Mouse (Mus musculus) embryonic facial prominence, embryonic 10.5 days (tissue): ENCODE results near the gene Ppp1r15b. TPM values are rescaled to one million over a fixed set of nuclear protein-coding genes. Genes with fewer than 3 reads are reported as not detected.

Source experiments
- DNase-seq: peaks from one replicate; pipeline ENCODE4 v3.0.0-alpha.2; 2017; ENCODE audit warnings: low spot score
- H3K27ac ChIP-seq: fragments of 300-500 bp; sonication (generic); replicated peaks from 2 replicates; pipeline ENCODE4 v1.5.1; 2016; ENCODE audit warnings: mild to moderate bottlenecking
- H3K27me3 ChIP-seq: fragments of 300-500 bp; sonication (generic); replicated peaks from 2 replicates; pipeline ENCODE4 v1.6.1; 2016; ENCODE audit warnings: low read depth, mild to moderate bottlenecking; ENCODE audit not compliant: poor library complexity, severe bottlenecking
- H3K36me3 ChIP-seq: fragments of 300-500 bp; sonication (generic); replicated peaks from 2 replicates; pipeline ENCODE4 v1.6.1; 2016; ENCODE audit warnings: mild to moderate bottlenecking, moderate library complexity
- H3K4me1 ChIP-seq: fragments of 300-500 bp; sonication (generic); 2 replicates; pipeline ENCODE4 v1.6.1; 2016
- H3K4me3 ChIP-seq: fragments of 300-500 bp; sonication (generic); 2 replicates; pipeline ENCODE4 v1.5.1; 2016; ENCODE audit warnings: mild to moderate bottlenecking, moderate library complexity
- H3K9me3 ChIP-seq: fragments of 300-500 bp; sonication (generic); 2 replicates; pipeline ENCODE4 v1.6.1; 2016; ENCODE audit warnings: mild to moderate bottlenecking
- WGBS: fragments of 180-500 bp; shearing (Covaris S2); methylation state at CpG from one replicate; pipeline ENCODE4 v1.1.7; 2016; 5-methylcytosine and 5-hydroxymethylcytosine counted together
- polyA plus RNA-seq: library from polyadenylated mRNA; unstranded; fragments of >200 nt; fragmentation: Nextera tagmentation; extraction: Ambion mirVana; gene quantifications from 2 replicates; pipeline ENCODE4 v1.2.1, GENCODE M21; 2016

Ppp1r15b gene
- polyA plus RNA-seq, 1 experiment from 2014 or later = 49.4 TPM

DNA sequence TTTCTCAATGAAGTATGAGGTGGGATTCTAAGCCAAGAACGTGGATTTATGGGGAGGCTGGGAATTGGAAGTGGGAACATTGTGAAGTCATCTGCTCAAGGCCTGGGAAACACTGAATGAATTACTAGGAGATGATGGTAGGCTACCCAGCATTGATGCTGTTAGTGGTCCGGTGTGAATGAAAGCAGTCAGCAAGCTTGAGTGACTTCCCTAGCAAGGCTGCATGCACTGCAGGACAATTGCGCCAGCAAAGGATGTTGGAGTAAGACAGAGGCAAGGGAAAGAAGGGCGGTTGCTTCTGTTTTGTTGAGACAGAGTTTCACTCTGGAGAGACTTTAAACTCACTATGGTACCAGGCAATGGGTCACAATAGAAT lies 4.6 kb upstream of the Ppp1r15b start:
- H3K9me3 ChIP-seq = no peaks in the 10 kb centered on the region
- no peak overlapping the region for H3K4me3 ChIP-seq
- H3K27ac ChIP-seq = no peak overlapping the region
- H3K4me1 ChIP-seq = peaks cover 21% of the 10 kb centered on the region
- no peaks in the 10 kb centered on the region for H3K27me3 ChIP-seq
- WGBS = 72% methylated on average over 4 of the region's 4 CpGs
- DNase-seq = no peak
- no peaks in the 10 kb centered on the region for H3K36me3 ChIP-seq

DNA sequence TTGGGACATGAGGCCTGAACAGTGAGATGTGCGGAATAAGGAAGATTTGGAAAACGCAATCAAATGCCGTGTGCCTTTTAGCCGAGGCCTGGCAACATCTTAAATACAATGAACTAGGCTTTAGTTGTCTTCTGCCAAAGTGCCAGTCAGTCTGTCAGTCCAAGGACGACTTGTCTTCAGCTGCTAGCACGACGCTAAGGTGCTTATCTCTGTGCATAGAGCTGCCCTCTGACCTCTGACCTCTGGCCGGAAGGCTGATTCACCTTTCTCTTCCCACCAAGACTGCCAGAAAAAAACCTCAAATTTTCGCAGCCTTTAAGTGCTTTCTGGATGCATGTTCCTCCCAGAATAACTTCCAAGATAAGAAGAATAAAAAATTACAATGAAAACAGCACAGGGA lies 3.6 kb upstream of the Ppp1r15b start:
- WGBS = 53% methylated on average over 9 of the region's 9 CpGs

DNA sequence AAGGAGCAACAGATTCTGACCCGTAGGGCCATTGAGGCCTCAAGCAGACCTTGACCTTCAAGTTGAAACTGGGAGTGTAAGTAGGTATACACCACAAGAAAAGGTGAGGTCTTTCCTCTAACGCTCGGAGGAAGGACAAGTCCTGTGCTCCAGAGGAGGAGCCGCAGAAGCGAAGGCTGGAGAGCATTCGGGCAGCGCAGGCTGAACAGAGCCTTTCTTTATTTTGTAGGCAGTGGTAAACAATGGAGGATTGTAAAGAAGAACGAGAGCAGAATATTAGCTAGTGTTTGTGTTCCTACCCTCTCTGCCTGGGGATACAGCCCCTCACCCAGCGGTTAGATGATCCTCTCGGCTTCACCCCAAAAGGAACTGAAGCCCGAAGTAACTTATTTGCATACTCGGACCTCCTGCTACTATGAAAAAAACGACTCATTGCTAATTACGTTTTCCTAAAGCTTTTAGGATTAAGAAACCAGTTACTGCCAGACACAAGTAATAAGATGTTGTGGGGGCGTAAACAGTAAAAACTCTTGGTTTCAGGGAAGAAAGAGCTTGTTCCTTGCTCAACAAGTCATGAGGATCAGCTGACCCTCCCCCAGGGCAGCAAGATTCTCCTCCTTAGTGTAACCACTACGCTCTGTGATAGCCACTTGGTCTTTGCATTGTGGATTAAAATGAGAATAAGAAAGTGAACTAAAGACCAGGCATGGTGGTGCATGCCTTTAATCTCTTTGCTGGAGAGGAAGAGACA lies 1.3 kb upstream of the Ppp1r15b start:
- H3K27me3 ChIP-seq = no peaks in the 10 kb centered on the region
- H3K4me3 ChIP-seq = peak overlapping the region; percentile 16; the same call in 1 of the 2 replicates
- H3K9me3 ChIP-seq = no peaks in the 10 kb centered on the region
- H3K4me1 ChIP-seq = peaks cover 42% of the 10 kb centered on the region
- H3K27ac ChIP-seq = peak overlapping the region; percentile 97
- DNase-seq = peak; percentile 32
- H3K36me3 ChIP-seq = peaks cover 22% of the 10 kb centered on the region
- 14% methylated on average over 16 of the region's 16 CpGs for WGBS

More for the DNA sequence above, 3.6 kb upstream of the Ppp1r15b start:
- Histone ChIP-seq H3K4me3 (no peak overlapping the region), H3K27me3 (no peaks in the 10 kb centered on the region), H3K4me1 (peaks cover 21% of the 10 kb centered on the region), H3K27ac (no peak overlapping the region), H3K36me3 (no peaks in the 10 kb centered on the region), H3K9me3 (no peaks in the 10 kb centered on the region)
- DNase-seq = no peak

DNA sequence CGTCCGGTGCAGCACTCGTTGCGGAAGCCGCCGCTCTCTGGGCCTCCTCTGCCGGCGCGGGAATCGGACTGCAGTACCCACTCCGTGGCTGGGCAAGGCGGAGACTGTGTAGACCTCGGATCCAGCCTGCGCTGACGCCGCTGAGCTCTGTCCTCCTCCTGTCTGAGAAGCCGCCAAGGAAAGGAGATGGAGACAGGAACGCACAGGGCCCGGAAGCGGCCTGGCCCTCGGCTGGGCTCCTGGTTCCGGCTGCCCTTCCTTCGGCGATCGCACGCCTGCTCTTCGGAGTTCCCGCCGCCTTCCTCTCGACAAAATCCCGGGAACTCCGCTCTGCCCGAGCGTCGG lies 590 bp downstream of the Ppp1r15b start:
- Histone ChIP-seq H3K36me3 (peaks cover 40% of the 10 kb centered on the region), H3K4me1 (peaks cover 57% of the 10 kb centered on the region), H3K4me3 (peak overlapping the region; percentile 78), H3K9me3 (no peaks in the 10 kb centered on the region), H3K27ac (peak overlapping the region; percentile 97), H3K27me3 (no peaks in the 10 kb centered on the region)
- WGBS = under 1% methylated on average over 35 of the region's 35 CpGs
- no peak for DNase-seq

DNA sequence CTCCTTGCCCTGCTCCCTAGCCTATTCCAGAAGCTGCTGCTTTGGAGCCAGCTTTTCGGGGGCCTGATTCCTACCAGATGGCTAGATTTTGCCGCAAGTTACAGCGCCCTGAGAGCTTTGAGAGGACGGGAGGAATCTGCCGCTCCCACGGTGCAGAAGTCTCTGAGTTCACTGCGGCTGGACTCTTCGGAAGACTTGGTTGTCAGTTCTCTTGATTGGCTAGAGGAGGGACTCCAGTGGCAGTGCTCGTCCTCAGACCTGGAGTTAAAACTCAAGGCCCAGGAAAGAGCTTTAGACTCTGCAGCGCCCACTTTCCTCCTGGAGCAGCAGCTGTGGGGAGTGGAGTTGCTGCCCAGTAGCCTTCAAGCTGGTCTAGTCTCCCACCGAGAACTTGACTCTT lies 993 bp downstream of the Ppp1r15b start:
- no peak for DNase-seq
- Histone ChIP-seq H3K27ac (peak overlapping the region; percentile 97), H3K36me3 (peaks cover 44% of the 10 kb centered on the region), H3K9me3 (no peaks in the 10 kb centered on the region), H3K27me3 (no peaks in the 10 kb centered on the region), H3K4me1 (peaks cover 57% of the 10 kb centered on the region), H3K4me3 (peak overlapping the region; percentile 78)
- under 1% methylated on average over 11 of the region's 11 CpGs for WGBS

DNA sequence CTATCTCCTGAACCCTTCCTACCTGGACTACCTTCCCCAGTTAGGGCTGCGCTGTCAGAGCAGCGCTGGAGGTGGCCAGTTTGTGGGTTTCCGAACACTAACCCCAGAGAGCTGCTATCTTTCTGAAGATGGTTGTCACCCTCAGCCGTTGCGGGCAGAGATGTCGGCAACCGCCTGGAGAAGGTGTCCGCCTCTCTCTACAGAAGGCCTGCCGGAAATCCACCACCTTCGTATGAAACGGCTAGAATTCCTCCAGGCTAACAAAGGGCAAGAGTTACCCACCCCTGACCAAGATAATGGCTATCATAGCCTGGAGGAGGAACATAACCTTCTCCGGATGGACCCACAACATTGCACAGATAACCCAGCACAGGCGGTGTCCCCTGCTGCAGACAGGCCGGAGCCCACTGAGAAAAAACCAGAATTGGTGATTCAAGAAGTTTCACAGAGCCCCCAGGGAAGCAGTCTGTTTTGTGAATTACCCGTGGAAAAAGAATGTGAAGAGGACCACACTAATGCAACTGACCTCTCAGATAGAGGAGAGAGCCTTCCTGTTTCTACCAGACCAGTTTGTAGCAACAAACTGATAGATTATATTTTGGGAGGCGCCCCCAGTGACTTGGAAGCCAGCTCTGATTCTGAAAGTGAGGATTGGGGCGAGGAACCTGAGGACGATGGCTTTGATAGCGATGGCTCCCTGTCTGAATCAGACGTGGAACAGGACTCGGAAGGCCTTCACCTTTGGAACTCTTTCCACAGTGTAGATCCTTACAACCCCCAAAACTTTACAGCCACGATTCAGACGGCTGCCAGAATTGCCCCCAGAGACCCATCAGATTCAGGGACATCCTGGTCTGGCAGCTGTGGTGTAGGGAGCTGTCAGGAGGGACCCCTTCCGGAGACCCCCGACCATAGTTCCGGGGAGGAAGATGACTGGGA lies 1.7 kb downstream of the Ppp1r15b start:
- WGBS = 18% methylated on average over 26 of the region's 26 CpGs
- Histone ChIP-seq H3K36me3 (peaks cover 52% of the 10 kb centered on the region), H3K4me1 (peaks cover 54% of the 10 kb centered on the region), H3K27ac (peak overlapping the region; percentile 97), H3K4me3 (peak overlapping the region; percentile 78), H3K27me3 (no peaks in the 10 kb centered on the region), H3K9me3 (no peaks in the 10 kb centered on the region)
- no peak for DNase-seq

DNA sequence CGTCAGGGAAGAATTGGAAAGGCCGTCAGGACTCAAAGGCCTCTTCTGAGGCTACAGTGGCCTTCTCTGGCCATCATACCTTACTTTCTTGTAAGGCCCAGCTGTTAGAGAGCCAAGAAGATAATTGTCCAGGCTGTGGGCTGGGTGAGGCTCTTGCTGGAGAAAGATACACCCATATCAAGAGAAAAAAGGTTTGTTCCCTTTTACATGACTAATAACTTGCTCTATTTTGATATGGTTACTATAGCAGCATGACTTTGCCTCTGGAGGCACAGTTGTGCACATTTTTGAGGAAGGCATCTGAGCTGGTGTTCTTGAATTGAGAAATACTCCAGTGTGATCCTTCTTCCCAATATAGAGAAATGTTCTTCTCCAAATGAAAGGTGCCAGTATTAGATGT lies 2.5 kb downstream of the Ppp1r15b start:
- peaks cover 54% of the 10 kb centered on the region for H3K4me1 ChIP-seq
- no peaks in the 10 kb centered on the region for H3K9me3 ChIP-seq

DNA sequence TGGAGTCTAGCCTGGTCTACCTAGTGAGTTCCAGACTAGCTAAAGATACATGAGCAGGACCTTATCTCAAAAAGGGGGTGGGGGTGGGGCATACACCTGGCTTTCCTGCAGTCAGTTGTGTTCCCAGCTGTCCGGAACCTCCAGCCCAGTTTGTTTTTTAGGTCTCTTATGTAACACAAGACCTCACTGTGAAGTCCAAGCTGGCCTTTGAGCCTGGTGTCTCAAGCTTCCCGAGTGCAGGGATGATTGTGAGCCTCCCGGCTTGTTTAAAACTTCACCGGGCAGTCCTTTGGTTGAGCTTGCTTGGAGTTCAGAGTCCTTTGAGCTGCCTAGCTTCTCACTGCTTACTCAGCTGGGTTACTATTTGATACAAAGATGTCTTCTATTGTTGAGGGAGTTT lies 3.1 kb downstream of the Ppp1r15b start:
- peaks cover 66% of the 10 kb centered on the region for H3K36me3 ChIP-seq
- peak overlapping the region; percentile 78 for H3K4me3 ChIP-seq
- no peaks in the 10 kb centered on the region for H3K9me3 ChIP-seq
- DNase-seq = no peak
- H3K27me3 ChIP-seq = no peaks in the 10 kb centered on the region
- peaks cover 52% of the 10 kb centered on the region for H3K4me1 ChIP-seq
- H3K27ac ChIP-seq = no peak overlapping the region
- WGBS = 43% methylated on average over 4 of the region's 4 CpGs

More for the DNA sequence above, 2.5 kb downstream of the Ppp1r15b start:
- peak overlapping the region; percentile 97 for H3K27ac ChIP-seq
- peaks cover 59% of the 10 kb centered on the region for H3K36me3 ChIP-seq
- 27% methylated on average over 2 of the region's 2 CpGs for WGBS
- H3K4me3 ChIP-seq = peak overlapping the region; percentile 78
- H3K27me3 ChIP-seq = no peaks in the 10 kb centered on the region
- DNase-seq = no peak

DNA sequence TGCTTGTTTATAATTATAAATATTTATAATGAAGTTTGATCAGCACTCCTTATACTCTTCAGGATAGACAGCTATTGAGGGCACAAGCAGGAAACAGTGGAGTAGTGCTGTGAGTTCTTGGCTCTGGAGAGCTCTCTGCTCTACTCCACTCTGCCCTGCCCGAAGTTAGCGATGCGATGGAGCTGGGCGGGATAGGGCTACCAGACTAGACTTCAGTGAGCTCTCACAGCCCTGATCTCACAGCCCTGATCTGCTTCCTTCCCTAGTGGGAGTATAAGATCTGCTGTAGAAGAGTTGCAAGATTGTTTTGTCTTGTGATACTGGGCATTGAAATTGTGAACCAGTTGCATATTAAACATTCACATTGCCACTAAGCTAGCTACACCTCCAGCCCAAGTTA lies 3.9 kb downstream of the Ppp1r15b start:
- Histone ChIP-seq H3K27ac (no peak overlapping the region), H3K36me3 (peaks cover 74% of the 10 kb centered on the region), H3K4me1 (peaks cover 44% of the 10 kb centered on the region), H3K4me3 (peak overlapping the region; percentile 78), H3K27me3 (no peaks in the 10 kb centered on the region), H3K9me3 (no peaks in the 10 kb centered on the region)
- WGBS = 63% methylated on average over 4 of the region's 4 CpGs
- no peak for DNase-seq

DNA sequence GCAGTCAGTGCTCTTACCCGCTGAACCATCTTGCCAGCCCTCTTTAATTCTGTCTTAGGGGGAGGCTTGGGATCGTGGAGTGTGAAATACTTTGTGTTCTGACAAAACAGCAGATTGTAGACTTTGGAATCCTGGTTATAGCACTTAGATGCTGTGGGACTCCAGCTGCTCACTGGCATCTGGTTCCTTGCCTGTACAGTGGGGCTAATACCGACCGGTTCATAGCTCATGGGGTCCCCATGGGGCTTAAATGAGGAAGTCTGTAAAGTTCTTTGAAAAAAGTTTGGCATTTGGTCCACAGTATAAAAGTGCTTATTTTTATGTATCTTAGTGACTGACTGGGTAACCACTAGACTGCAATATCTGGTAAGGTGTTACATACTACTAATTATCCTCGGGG lies 4.9 kb downstream of the Ppp1r15b start:
- Histone ChIP-seq H3K36me3 (peaks cover 83% of the 10 kb centered on the region), H3K4me3 (peak overlapping the region; percentile 78), H3K27me3 (no peaks in the 10 kb centered on the region), H3K27ac (no peak overlapping the region), H3K9me3 (no peaks in the 10 kb centered on the region), H3K4me1 (peaks cover 36% of the 10 kb centered on the region)
- WGBS = 81% methylated on average over 5 of the region's 5 CpGs
- no peak for DNase-seq

DNA sequence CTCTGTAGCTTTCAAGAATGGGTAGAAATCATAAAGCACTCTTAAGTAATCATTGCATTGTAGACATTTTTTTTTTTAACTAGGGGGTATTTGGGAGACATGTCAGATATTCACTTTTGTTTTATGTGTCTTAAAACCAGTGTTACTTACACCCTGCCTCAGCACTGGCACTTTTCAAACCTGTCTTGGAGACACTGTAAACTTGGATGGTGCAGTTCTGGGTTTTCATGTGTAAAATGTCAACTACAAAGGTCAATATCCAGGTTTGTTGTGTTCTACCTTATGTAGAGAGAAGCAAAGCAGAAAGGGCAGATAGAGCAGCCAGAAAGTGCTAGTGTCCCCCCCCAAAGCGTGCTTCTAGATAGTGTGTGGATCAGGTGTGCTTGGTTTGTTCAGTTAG lies 7.5 kb downstream of the Ppp1r15b start:
- Histone ChIP-seq H3K9me3 (no peaks in the 10 kb centered on the region), H3K36me3 (peaks cover 92% of the 10 kb centered on the region)
- WGBS = 92% methylated on average over 1 of the region's 1 CpGs

DNA sequence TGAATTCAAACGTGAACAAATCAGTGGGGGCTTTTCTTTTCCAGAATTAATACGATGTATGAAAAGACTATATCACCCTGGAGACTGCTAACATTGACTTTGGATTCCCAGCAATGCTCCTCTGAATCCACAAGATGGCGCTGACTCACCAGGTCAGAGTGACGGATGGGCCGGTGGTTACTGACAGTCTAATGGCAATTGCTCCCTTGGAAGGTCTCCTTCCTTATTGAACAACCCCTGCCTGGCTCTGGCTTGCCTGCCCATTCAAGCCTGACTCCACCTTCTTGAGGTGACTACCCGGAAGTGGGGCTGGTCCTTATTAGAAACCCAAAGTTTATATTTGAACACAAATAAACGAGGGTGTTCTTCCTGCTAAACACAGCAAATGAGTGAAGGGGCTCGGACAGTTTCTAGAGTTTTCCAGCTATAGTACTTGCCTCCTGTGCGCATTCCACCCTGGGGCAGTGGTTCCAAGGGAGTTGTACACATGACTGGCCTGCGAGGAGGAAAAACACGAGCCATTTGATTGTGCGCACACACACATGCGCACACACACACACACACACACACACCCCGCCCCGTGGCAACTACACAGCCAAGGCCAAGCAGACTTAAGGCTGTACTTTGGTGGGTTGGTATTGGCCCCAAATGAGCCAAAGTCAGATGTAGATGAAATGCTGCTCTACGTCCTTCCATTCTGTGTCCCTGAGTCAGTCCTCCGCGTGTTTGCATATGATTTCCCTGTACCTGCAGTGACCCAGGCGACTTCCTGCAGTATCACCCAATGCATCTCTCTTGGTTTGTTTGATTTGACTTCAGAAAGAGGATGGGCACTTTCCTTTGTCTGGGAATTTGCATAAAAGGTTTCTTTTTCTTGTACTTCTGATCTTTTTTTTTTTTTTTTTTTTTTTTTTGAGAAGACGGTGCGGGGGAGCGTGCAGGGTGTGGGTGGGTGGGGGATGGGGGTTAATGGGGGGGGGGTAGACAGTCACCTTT lies 15.4 kb downstream of the Ppp1r15b start:
- Histone ChIP-seq H3K4me1 (0 out of 2 replicates have a peak, but pooled peaks cover 2% of the 10 kb centered on the region), H3K4me3 (no peak overlapping the region), H3K9me3 (peaks cover 11% of the 10 kb centered on the region; the same call in 1 of the 2 replicates), H3K27ac (no peak overlapping the region), H3K27me3 (no peaks in the 10 kb centered on the region), H3K36me3 (peaks cover 15% of the 10 kb centered on the region)
- 65% methylated on average over 22 of the region's 22 CpGs for WGBS
- peak; percentile 58 for DNase-seq

More for the DNA sequence above, 7.5 kb downstream of the Ppp1r15b start:
- Histone ChIP-seq H3K27me3 (no peaks in the 10 kb centered on the region), H3K4me1 (peaks cover 27% of the 10 kb centered on the region), H3K4me3 (no peak overlapping the region), H3K27ac (no peak overlapping the region)
- no peak for DNase-seq
